Mouse (Mus musculus): ENCODE results near the gene Gapdh. TPM values are rescaled to one million over a fixed set of nuclear protein-coding genes. Genes with fewer than 3 reads are reported as not detected.

Gene Gapdh
- 5,061 and 5,782 TPM in 2 replicates for polyA plus RNA-seq (2012; rRNA removed)

DNA sequence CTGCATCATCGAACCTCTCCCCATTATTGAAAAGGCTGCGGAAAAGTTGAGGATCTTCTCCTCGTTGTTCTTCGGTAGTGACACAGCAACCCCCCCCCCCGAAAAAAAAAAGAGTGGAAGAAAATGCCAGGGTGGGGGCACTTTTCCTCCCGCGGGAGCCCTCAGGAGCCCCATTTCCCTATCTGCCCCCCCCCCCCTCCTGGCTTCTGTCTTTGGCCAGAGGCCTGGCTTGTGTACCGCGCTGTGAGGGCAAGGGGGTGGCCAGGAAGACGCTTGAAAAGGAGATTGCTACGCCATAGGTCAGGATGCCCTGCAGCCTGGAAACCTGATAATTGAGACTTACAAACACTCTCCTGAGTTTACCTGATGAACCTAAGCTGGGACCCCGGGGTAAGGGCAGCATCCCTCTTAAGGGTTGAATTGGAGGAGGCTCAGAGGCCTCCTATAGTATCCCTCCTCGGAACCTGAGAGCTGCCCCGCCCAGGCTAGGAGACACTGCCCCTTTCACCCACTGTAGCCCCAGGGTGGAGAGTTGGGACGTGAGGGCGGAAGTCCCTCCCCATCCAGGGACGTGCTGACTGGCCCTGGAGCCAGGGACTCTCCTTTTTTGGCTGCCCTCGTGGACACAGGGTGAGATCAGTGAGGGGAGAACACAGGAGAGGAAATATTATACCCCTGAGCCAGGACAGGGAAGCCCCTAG lies at the start of gene Gapdh:
Gene Gapdh (minus strand): TSS at position 417 of the 701 bp plus-strand sequence.
- peak within 1 kb of the TSS; percentile 86 for H3K27ac ChIP-seq (ENCODE audit: insufficient read depth, low read length)
- TF ChIP-seq POLR2A (IDR thresholded peaks at IDR 0.05; ENCODE audit: borderline replicate concordance, insufficient read depth, low read length) (peak; percentile 52; the same call in 1 of the 2 replicates), CTCF (IDR thresholded peaks at IDR 0.05; ENCODE audit: borderline replicate concordance, insufficient read depth, low read depth, low read length) (no peak)
- H3K27me3 ChIP-seq (ENCODE audit: control insufficient read depth, insufficient read depth, low read length): no peaks in the 10 kb centered on the region
- peaks cover 12% of the 10 kb centered on the region for H3K4me1 ChIP-seq (ENCODE audit: control insufficient read depth, insufficient read depth, low read length)
- peak; percentile 87 to 88 for DNase-seq
- WGBS: under 1% methylated on average over 18 of the region's 18 CpGs
- H3K4me3 ChIP-seq (replicated peaks; ENCODE audit: insufficient read depth, low read depth, low read length): peak within 1 kb of the TSS; percentile 83

- under 1% methylated on average over 48 of the region's 48 CpGs for WGBS
- DNase-seq: peak; percentile 98
- Histone ChIP-seq H3K27me3 (ENCODE audit: control insufficient read depth, insufficient read depth, low read length) (no peaks in the 10 kb centered on the region), H3K4me3 (replicated peaks; ENCODE audit: insufficient read depth, low read depth, low read length) (peak within 1 kb of the TSS; percentile 82), H3K4me1 (ENCODE audit: control insufficient read depth, insufficient read depth, low read length) (peaks cover 9% of the 10 kb centered on the region), H3K27ac (ENCODE audit: insufficient read depth, low read length) (peak within 1 kb of the TSS; percentile 90)
- TF ChIP-seq CTCF (IDR thresholded peaks at IDR 0.05; ENCODE audit: borderline replicate concordance, insufficient read depth, low read depth, low read length): no peak
- TF ChIP-seq POLR2A (IDR thresholded peaks at IDR 0.05; ENCODE audit: borderline replicate concordance, insufficient read depth, low read length): peak; percentile 93
Measured at GRCm38 (mm10) chr6:125215148-125215954, 49.1 kb upstream of the Gapdh start, which contains the start of gene Vamp1. TSS of gene Vamp1 (plus strand) at chr6:125215551.

DNA sequence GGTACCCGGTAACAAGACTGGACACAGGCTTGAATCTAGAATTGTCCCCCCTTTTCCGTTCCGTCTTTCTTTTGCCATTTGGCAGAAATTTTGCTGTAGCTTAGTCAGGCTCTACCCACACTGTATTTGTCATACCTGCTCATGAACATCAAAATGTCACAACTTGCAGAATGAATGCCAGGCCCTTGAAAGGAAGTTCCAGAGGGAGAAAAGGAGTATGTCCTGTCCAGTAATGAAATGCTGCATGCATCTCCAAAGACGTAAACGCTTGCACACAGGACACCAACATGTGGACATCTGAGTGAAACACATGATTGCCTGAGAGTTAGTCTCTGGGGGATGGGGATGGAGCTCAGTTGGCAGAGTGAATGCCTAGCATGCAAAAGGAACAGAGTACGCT lies 47.4 kb upstream of the Gapdh start:
- 49% methylated on average over 6 of the region's 6 CpGs for WGBS
- H3K27me3 ChIP-seq (ENCODE audit: control insufficient read depth, insufficient read depth, low read length): no peaks in the 10 kb centered on the region
- no peak for TF ChIP-seq CTCF (IDR thresholded peaks at IDR 0.05; ENCODE audit: borderline replicate concordance, insufficient read depth, low read depth, low read length)
- no peak for TF ChIP-seq POLR2A (IDR thresholded peaks at IDR 0.05; ENCODE audit: borderline replicate concordance, insufficient read depth, low read length)
- no peak overlapping the region for H3K27ac ChIP-seq (ENCODE audit: insufficient read depth, low read length)
- no peak for DNase-seq
- no peak overlapping the region for H3K4me3 ChIP-seq (replicated peaks; ENCODE audit: insufficient read depth, low read depth, low read length)
- peaks cover 9% of the 10 kb centered on the region for H3K4me1 ChIP-seq (ENCODE audit: control insufficient read depth, insufficient read depth, low read length)

DNA sequence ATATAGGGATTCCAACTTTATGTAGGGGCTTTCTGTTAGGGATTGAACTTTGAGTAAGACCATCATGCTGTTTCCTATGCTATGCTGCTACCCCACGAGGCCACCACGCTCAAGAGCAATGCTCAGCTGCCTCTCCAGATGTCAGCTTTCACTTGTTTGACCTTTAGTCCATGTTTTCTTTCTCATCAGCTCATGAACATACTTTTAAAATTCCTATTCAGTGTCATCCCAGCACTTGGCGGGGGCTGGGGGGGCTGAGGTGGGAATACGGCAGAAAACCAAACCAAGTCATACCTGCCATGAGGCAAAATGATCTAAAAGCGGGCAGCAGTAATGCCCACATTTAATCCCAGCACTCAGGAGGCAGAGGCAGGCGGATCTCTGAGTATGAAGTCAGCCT lies 46.9 kb upstream of the Gapdh start:
- H3K4me3 ChIP-seq (replicated peaks; ENCODE audit: insufficient read depth, low read depth, low read length): no peak overlapping the region
- WGBS: 68% methylated on average over 6 of the region's 6 CpGs
- peaks cover 8% of the 10 kb centered on the region for H3K4me1 ChIP-seq (ENCODE audit: control insufficient read depth, insufficient read depth, low read length)
- no peaks in the 10 kb centered on the region for H3K27me3 ChIP-seq (ENCODE audit: control insufficient read depth, insufficient read depth, low read length)
- TF ChIP-seq CTCF (IDR thresholded peaks at IDR 0.05; ENCODE audit: borderline replicate concordance, insufficient read depth, low read depth, low read length) (no peak), POLR2A (IDR thresholded peaks at IDR 0.05; ENCODE audit: borderline replicate concordance, insufficient read depth, low read length) (no peak)
- no peak overlapping the region for H3K27ac ChIP-seq (ENCODE audit: insufficient read depth, low read length)
- no peak for DNase-seq

- Histone ChIP-seq H3K27ac (ENCODE audit: insufficient read depth, low read length) (no peak overlapping the region), H3K4me3 (replicated peaks; ENCODE audit: insufficient read depth, low read depth, low read length) (no peak overlapping the region), H3K4me1 (ENCODE audit: control insufficient read depth, insufficient read depth, low read length) (peaks cover 2% of the 10 kb centered on the region), H3K27me3 (ENCODE audit: control insufficient read depth, insufficient read depth, low read length) (no peaks in the 10 kb centered on the region)
- WGBS: 15% methylated on average over 2 of the region's 2 CpGs
- no peak for TF ChIP-seq POLR2A (IDR thresholded peaks at IDR 0.05; ENCODE audit: borderline replicate concordance, insufficient read depth, low read length)
- TF ChIP-seq CTCF (IDR thresholded peaks at IDR 0.05; ENCODE audit: borderline replicate concordance, insufficient read depth, low read depth, low read length): no peak
- no peak for DNase-seq
Measured at GRCm38 (mm10) chr6:125212621-125213020, 46.4 kb upstream of the Gapdh start.

DNA sequence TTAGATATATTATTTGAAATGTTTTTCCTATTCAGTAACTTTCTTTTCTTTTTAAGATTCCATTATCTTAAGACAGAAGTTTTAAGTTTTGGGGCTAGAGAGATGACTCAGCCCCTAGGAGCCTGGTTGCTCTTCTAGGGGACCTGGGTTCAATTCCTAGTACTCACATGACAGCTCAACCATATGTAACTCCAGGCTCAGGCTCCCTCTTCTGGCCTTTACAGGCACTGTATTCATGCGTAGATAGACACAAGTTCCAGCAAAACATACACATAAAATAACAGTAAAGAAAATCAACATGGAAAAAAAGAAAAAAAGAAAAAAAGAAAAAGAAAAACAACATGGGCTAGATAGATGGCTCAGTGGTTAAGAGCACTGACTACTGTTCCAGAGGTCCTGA lies 44.2 kb upstream of the Gapdh start:
- no peak for DNase-seq
- TF ChIP-seq POLR2A (IDR thresholded peaks at IDR 0.05; ENCODE audit: borderline replicate concordance, insufficient read depth, low read length) (no peak), CTCF (IDR thresholded peaks at IDR 0.05; ENCODE audit: borderline replicate concordance, insufficient read depth, low read depth, low read length) (no peak)
- no peak overlapping the region for H3K4me3 ChIP-seq (replicated peaks; ENCODE audit: insufficient read depth, low read depth, low read length)
- no peak overlapping the region for H3K27ac ChIP-seq (ENCODE audit: insufficient read depth, low read length)
- WGBS: 95% methylated on average over 1 of the region's 1 CpGs
- no peaks in the 10 kb centered on the region for H3K4me1 ChIP-seq (ENCODE audit: control insufficient read depth, insufficient read depth, low read length)
- no peaks in the 10 kb centered on the region for H3K27me3 ChIP-seq (ENCODE audit: control insufficient read depth, insufficient read depth, low read length)

GRCm38 (mm10) chr6:125197166-125197565 lies 30.9 kb upstream of the Gapdh start:
- Histone ChIP-seq H3K27me3 (ENCODE audit: control insufficient read depth, insufficient read depth, low read length) (no peaks in the 10 kb centered on the region), H3K4me3 (replicated peaks; ENCODE audit: insufficient read depth, low read depth, low read length) (no peak overlapping the region), H3K4me1 (ENCODE audit: control insufficient read depth, insufficient read depth, low read length) (peaks cover 3% of the 10 kb centered on the region; the same call in 1 of the 2 replicates), H3K27ac (ENCODE audit: insufficient read depth, low read length) (no peak overlapping the region)
- TF ChIP-seq POLR2A (IDR thresholded peaks at IDR 0.05; ENCODE audit: borderline replicate concordance, insufficient read depth, low read length) (no peak), CTCF (IDR thresholded peaks at IDR 0.05; ENCODE audit: borderline replicate concordance, insufficient read depth, low read depth, low read length) (no peak)
- no peak for DNase-seq
- 85% methylated on average over 5 of the region's 5 CpGs for WGBS

Measured in cerebellum, adult 2 months (tissue).